Mouse (Mus musculus): ENCODE results near the gene Kcnj1. TPM values are rescaled to one million over a fixed set of nuclear protein-coding genes. Genes with fewer than 3 reads are reported as not detected.
A peak's percentile ranks its signal among the peaks of the same experiment; 100 is the strongest.

Kcnj1 gene
- polyA plus RNA-seq, 2 experiments: not detected

GRCm38 (mm10) chr9:32391092-32391491 is 18.8 kb downstream of the Kcnj1 start:
- Histone ChIP-seq H3K4me3 (ENCODE audit: insufficient read depth in 1 of 2, low read depth in 2 of 2, low read length in 2 of 2) (no peak overlapping the region), H3K9me3 (ENCODE audit: control insufficient read depth, low read length) (no peaks in the 10 kb centered on the region), H3K4me2 (ENCODE audit: low read depth) (no peak overlapping the region), H3K36me3 (replicated peaks; ENCODE audit: control insufficient read depth, insufficient read depth, low read depth) (no peaks in the 10 kb centered on the region), H3K9ac (replicated peaks) (no peak overlapping the region), H3K27me3 (ENCODE audit: control insufficient read depth, insufficient read depth, low read length) (no peaks in the 10 kb centered on the region), H3K27ac (no peak overlapping the region), H3K4me1 (replicated peaks; ENCODE audit: control insufficient read depth in 2 of 2, insufficient read depth in 2 of 2, low read length in 1 of 2) (no peaks in the 10 kb centered on the region)
- TF ChIP-seq CTCF (IDR thresholded peaks at IDR 0.05; ENCODE audit: low read depth) (no peak), EP300 (IDR thresholded peaks at IDR 0.05; ENCODE audit: low read depth) (no peak)
- DNase-seq (ENCODE audit: low read depth in 3 of 3, low spot score in 3 of 3): no peak
- WGBS (ENCODE audit: insufficient replicate concordance): 20% methylated on average over 5 of the region's 5 CpGs
- ATAC-seq (ENCODE audit: insufficient read depth): no peak

- Histone ChIP-seq H3K9me3 (ENCODE audit: control insufficient read depth, low read length) (no peaks in the 10 kb centered on the region), H3K4me1 (replicated peaks; ENCODE audit: control insufficient read depth in 2 of 2, insufficient read depth in 2 of 2, low read length in 1 of 2) (no peaks in the 10 kb centered on the region), H3K4me2 (ENCODE audit: low read depth) (no peak overlapping the region), H3K27ac (no peak overlapping the region), H3K4me3 (ENCODE audit: insufficient read depth in 1 of 2, low read depth in 2 of 2, low read length in 2 of 2) (no peak overlapping the region), H3K9ac (replicated peaks) (no peak overlapping the region), H3K36me3 (replicated peaks; ENCODE audit: control insufficient read depth, insufficient read depth, low read depth) (no peaks in the 10 kb centered on the region), H3K27me3 (ENCODE audit: control insufficient read depth, insufficient read depth, low read length) (no peaks in the 10 kb centered on the region)
- TF ChIP-seq EP300 (IDR thresholded peaks at IDR 0.05; ENCODE audit: low read depth): no peak
- no peak for TF ChIP-seq CTCF (IDR thresholded peaks at IDR 0.05; ENCODE audit: low read depth)
- WGBS (ENCODE audit: insufficient replicate concordance): 60% methylated on average over 9 of the region's 9 CpGs
- ATAC-seq (ENCODE audit: insufficient read depth) (no peak), DNase-seq (ENCODE audit: low read depth in 3 of 3, low spot score in 3 of 3) (no peak)
Measured at GRCm38 (mm10) chr9:32391701-32392100, 19.4 kb downstream of the Kcnj1 start.

GRCm38 (mm10) chr9:32392716-32393115 is 20.4 kb downstream of the Kcnj1 start:
- no peak for DNase-seq (ENCODE audit: low read depth in 3 of 3, low spot score in 3 of 3)
- Histone ChIP-seq H3K9me3 (ENCODE audit: control insufficient read depth, low read length) (no peaks in the 10 kb centered on the region), H3K9ac (replicated peaks) (no peak overlapping the region), H3K4me2 (ENCODE audit: low read depth) (no peak overlapping the region), H3K27me3 (ENCODE audit: control insufficient read depth, insufficient read depth, low read length) (no peaks in the 10 kb centered on the region), H3K27ac (no peak overlapping the region), H3K4me1 (replicated peaks; ENCODE audit: control insufficient read depth in 2 of 2, insufficient read depth in 2 of 2, low read length in 1 of 2) (no peaks in the 10 kb centered on the region), H3K4me3 (ENCODE audit: insufficient read depth in 1 of 2, low read depth in 2 of 2, low read length in 2 of 2) (no peak overlapping the region), H3K36me3 (replicated peaks; ENCODE audit: control insufficient read depth, insufficient read depth, low read depth) (no peaks in the 10 kb centered on the region)
- TF ChIP-seq CTCF (IDR thresholded peaks at IDR 0.05; ENCODE audit: low read depth): no peak
- TF ChIP-seq EP300 (IDR thresholded peaks at IDR 0.05; ENCODE audit: low read depth): no peak
- no peak for ATAC-seq (ENCODE audit: insufficient read depth)
- WGBS (ENCODE audit: insufficient replicate concordance): 44% methylated on average over 6 of the region's 6 CpGs

GRCm38 (mm10) chr9:32394761-32395161 is 22.5 kb downstream of the Kcnj1 start:
- no peak for DNase-seq (ENCODE audit: low read depth in 3 of 3, low spot score in 3 of 3)
- 61% methylated on average over 4 of the region's 4 CpGs for WGBS (ENCODE audit: insufficient replicate concordance)
- no peak overlapping the region for H3K27ac ChIP-seq

GRCm38 (mm10) chr9:32400212-32400611 is 27.9 kb downstream of the Kcnj1 start:
- TF ChIP-seq EP300 (IDR thresholded peaks at IDR 0.05; ENCODE audit: low read depth) (no peak), CTCF (IDR thresholded peaks at IDR 0.05; ENCODE audit: low read depth) (no peak)
- H3K4me1 ChIP-seq (replicated peaks; ENCODE audit: control insufficient read depth in 2 of 2, insufficient read depth in 2 of 2, low read length in 1 of 2): peaks cover 0 to 21% of the 10 kb centered on the region in 2 experiments; a peak in 3 of 4 replicates
- H3K9ac ChIP-seq (replicated peaks): no peak overlapping the region
- H3K36me3 ChIP-seq (replicated peaks; ENCODE audit: control insufficient read depth, insufficient read depth, low read depth): no peaks in the 10 kb centered on the region
- DNase-seq (ENCODE audit: low read depth in 3 of 3, low spot score in 3 of 3) (peak in 1 of 3 experiments; percentile 3), ATAC-seq (ENCODE audit: insufficient read depth) (peak; percentile 69; the same call in 1 of the 2 replicates)
- no peak overlapping the region for H3K4me3 ChIP-seq (ENCODE audit: insufficient read depth in 1 of 2, low read depth in 2 of 2, low read length in 2 of 2)
- H3K27me3 ChIP-seq (ENCODE audit: control insufficient read depth, insufficient read depth, low read length): no peaks in the 10 kb centered on the region
- H3K27ac ChIP-seq: no peak overlapping the region
- WGBS (ENCODE audit: insufficient replicate concordance): 10% methylated on average over 2 of the region's 2 CpGs
- H3K9me3 ChIP-seq (ENCODE audit: control insufficient read depth, low read length): no peaks in the 10 kb centered on the region
- H3K4me2 ChIP-seq (ENCODE audit: low read depth): peak overlapping the region; percentile 13; the same call in 1 of the 2 replicates

More at GRCm38 (mm10) chr9:32394761-32395161, 22.5 kb downstream of the Kcnj1 start:
- Histone ChIP-seq H3K9me3 (ENCODE audit: control insufficient read depth, low read length) (no peaks in the 10 kb centered on the region), H3K36me3 (replicated peaks; ENCODE audit: control insufficient read depth, insufficient read depth, low read depth) (no peaks in the 10 kb centered on the region), H3K9ac (replicated peaks) (no peak overlapping the region), H3K4me2 (ENCODE audit: low read depth) (no peak overlapping the region), H3K4me3 (ENCODE audit: insufficient read depth in 1 of 2, low read depth in 2 of 2, low read length in 2 of 2) (no peak overlapping the region), H3K4me1 (replicated peaks; ENCODE audit: control insufficient read depth in 2 of 2, insufficient read depth in 2 of 2, low read length in 1 of 2) (peaks cover 0 to 7% of the 10 kb centered on the region in 2 experiments; a peak in 2 of 4 replicates), H3K27me3 (ENCODE audit: control insufficient read depth, insufficient read depth, low read length) (no peaks in the 10 kb centered on the region)
- ATAC-seq (ENCODE audit: insufficient read depth): no peak
- no peak for TF ChIP-seq EP300 (IDR thresholded peaks at IDR 0.05; ENCODE audit: low read depth)
- TF ChIP-seq CTCF (IDR thresholded peaks at IDR 0.05; ENCODE audit: low read depth): no peak

All from liver, embryonic 14.5 days (tissue).